Mouse (Mus musculus) retina, postnatal 1 day (tissue): Measurements from ENCODE around the gene Sel1l.
"Not testable (repeated sequence)": the region's sequence is repeated elsewhere in the genome, so short reads cannot be mapped to it uniquely, and the experiment has no call there.

Experiments
- DNase-seq: peaks from one replicate; pipeline ENCODE4 v3.0.0-alpha.2; 2012

Gene Sel1l

GRCm38 (mm10) chr12:91815990-91816389 is 33.0 kb downstream of the Sel1l start:
- peak; percentile 87 for DNase-seq

- DNase-seq, result no peak
These were observed 33.4 kb downstream of the Sel1l start for GRCm38 (mm10) chr12:91815552-91815951.

- no peak for DNase-seq
These were observed 40.0 kb downstream of the Sel1l start for GRCm38 (mm10) chr12:91808911-91809310.

- DNase-seq, result no peak
These were observed 41.2 kb downstream of the Sel1l start for GRCm38 (mm10) chr12:91807761-91808160.

GRCm38 (mm10) chr12:91807095-91807494 is 41.9 kb downstream of the Sel1l start:
- DNase-seq, result no peak

GRCm38 (mm10) chr12:91804262-91804661 is 44.7 kb downstream of the Sel1l start:
- no peak for DNase-seq

- no peak for DNase-seq
These were observed 45.6 kb downstream of the Sel1l start for GRCm38 (mm10) chr12:91803207-91803932.

- no peak for DNase-seq
These were observed 46.3 kb downstream of the Sel1l start for GRCm38 (mm10) chr12:91802586-91803206.

GRCm38 (mm10) chr12:91800861-91801385 is 48.0 kb downstream of the Sel1l start:
- no peak for DNase-seq

GRCm38 (mm10) chr12:91799821-91800335 is 49.1 kb downstream of the Sel1l start:
- no peak for DNase-seq

GRCm38 (mm10) chr12:91799379-91799773 is 49.6 kb downstream of the Sel1l start:
- peak; percentile 69 for DNase-seq

GRCm38 (mm10) chr12:91798720-91799378 is 50.1 kb downstream of the Sel1l start:
- DNase-seq, result peak; percentile 45

GRCm38 (mm10) chr12:91796774-91797173 is 52.2 kb downstream of the Sel1l start:
- peak; percentile 83 for DNase-seq

- no peak for DNase-seq
These were observed 55.7 kb downstream of the Sel1l start for GRCm38 (mm10) chr12:91793266-91793665.

- no peak for DNase-seq
These were observed 57.1 kb downstream of the Sel1l start for GRCm38 (mm10) chr12:91791822-91792221.

- peak; percentile 75 for DNase-seq
These were observed 59.2 kb downstream of the Sel1l start for GRCm38 (mm10) chr12:91789801-91790200.

GRCm38 (mm10) chr12:91788446-91788845 is 60.5 kb downstream of the Sel1l start:
- not testable (repeated sequence) for DNase-seq

GRCm38 (mm10) chr12:91787959-91788437 is 61.0 kb downstream of the Sel1l start, which contains the start of gene Ston2:
Ston2 (minus strand) TSS chr12:91788387.
- no peak for DNase-seq

GRCm38 (mm10) chr12:91786355-91786754 is 62.6 kb downstream of the Sel1l start:
- DNase-seq, result no peak

- DNase-seq, result no peak
These were observed 67.5 kb downstream of the Sel1l start for GRCm38 (mm10) chr12:91781432-91781831.

- DNase-seq, result no peak
These were observed 68.4 kb downstream of the Sel1l start for GRCm38 (mm10) chr12:91780531-91780930.

GRCm38 (mm10) chr12:91779004-91779365 is 70.0 kb downstream of the Sel1l start:
- peak; percentile 93 for DNase-seq
